Mouse (Mus musculus): ENCODE measurements at regions not wholly inside any gene's neighbourhood (a gene's known extent, or its start where the extent isn't known, plus 50 kb on each side); places are given as distances from the start of the nearest gene placed in this dataset.

GRCm38 (mm10) chr10:95725349-95725748, 52.1 kb upstream of the Anapc15-ps start:
- CTCF ChIA-PET = interaction anchor here (0.7 kb wide), 1 partner anchor 43 kb away, joined by 3 read pairs; no protein-coding TSS in a partner anchor

Measured in spleen, embryonic (tissue).